Mouse (Mus musculus) liver, adult 10 weeks (tissue): ENCODE measurements around the gene Mmp12. TPM values are rescaled to one million over a fixed set of nuclear protein-coding genes. Genes with fewer than 3 reads are reported as not detected.

Experiments
- polyA plus RNA-seq: library from polyadenylated mRNA; stranded (reverse); fragments of 350-450 nt; fragmentation: Illumina TruSeq; extraction: RNeasy Lipid Tissue Mini Kit (QIAGEN cat#74804); gene quantifications from one replicate; pipeline ENCODE4 v1.2.3, GENCODE M21; 2014; ENCODE audit warnings: low read depth, low replicate concordance

The Mmp12 gene
- polyA plus RNA-seq: 0.56 TPM

GRCm38 (mm10) chr9:7344107-7344506 is at the start of gene Mmp12:
TSS of gene Mmp12 (plus strand) at chr9:7344381.

GRCm38 (mm10) chr9:7387947-7388346 is 43.8 kb downstream of the Mmp12 start, which contains the start of gene Mmp1b:
TSS of gene Mmp1b (minus strand) at chr9:7388047.

Other genes with a start within 250 kb of the Mmp12 start
- gene Dync2h1, start 159.9 kb upstream of the Mmp12 start, polyA plus RNA-seq: 0.74 TPM
- gene Dcun1d5, start 159.9 kb upstream of the Mmp12 start, polyA plus RNA-seq: 81.2 TPM
- 0.58 TPM for gene Mmp13, start 71.9 kb upstream of the Mmp12 start, polyA plus RNA-seq
- gene Mmp1b, start 43.7 kb downstream of the Mmp12 start, polyA plus RNA-seq: not detected
- not detected for gene Mmp3, start 101.4 kb downstream of the Mmp12 start, polyA plus RNA-seq
- gene Mmp10, start 158.0 kb downstream of the Mmp12 start, polyA plus RNA-seq: not detected
- not detected for gene Mmp8, start 214.1 kb downstream of the Mmp12 start, polyA plus RNA-seq
- 1.3 TPM for gene Mmp27, start 227.0 kb downstream of the Mmp12 start, polyA plus RNA-seq